Mouse (Mus musculus): ENCODE measurements around the gene Tmem53. TPM values are rescaled to one million over a fixed set of nuclear protein-coding genes. Genes with fewer than 3 reads are reported as not detected.

The Tmem53 gene
- polyA plus RNA-seq, 1 experiment from 2014 or later = 8.0 TPM

GRCm38 (mm10) chr4:117303581-117304238 is 52.0 kb downstream of the Tmem53 start:
- H3K36me3 ChIP-seq (ENCODE audit: control insufficient read depth, insufficient read depth, low read length) = no peaks in the 10 kb centered on the region
- H3K9me3 ChIP-seq (replicated peaks; ENCODE audit: control insufficient read depth, low read length) = no peaks in the 10 kb centered on the region
- peaks cover 44% of the 10 kb centered on the region for H3K27me3 ChIP-seq (replicated peaks; ENCODE audit: control insufficient read depth, insufficient read depth, low read length)
- peak overlapping the region; percentile 74 for H3K4me2 ChIP-seq (ENCODE audit: low read length)
- peak overlapping the region; percentile 34 for H3K4me3 ChIP-seq (ENCODE audit: low read depth, low read length)
- peaks cover 8% of the 10 kb centered on the region for H3K4me1 ChIP-seq (ENCODE audit: control insufficient read depth, insufficient read depth, low read length)
- H3K9ac ChIP-seq (ENCODE audit: low read length) = peak overlapping the region; percentile 59
- DNase-seq (ENCODE audit: low spot score) = no peak
- H3K27ac ChIP-seq (ENCODE audit: low read depth, low read length) = no peak overlapping the region
- ATAC-seq = peak; percentile 54; the same call in 1 of the 2 replicates
- 5% methylated on average over 30 of the region's 30 CpGs for WGBS

- H3K9me3 ChIP-seq (replicated peaks; ENCODE audit: control insufficient read depth, low read length) = no peaks in the 10 kb centered on the region
- DNase-seq (ENCODE audit: low spot score) = peak; percentile 37
- peak overlapping the region; percentile 34 for H3K4me3 ChIP-seq (ENCODE audit: low read depth, low read length)
- H3K9ac ChIP-seq (ENCODE audit: low read length) = peak overlapping the region; percentile 59
- no peak overlapping the region for H3K27ac ChIP-seq (ENCODE audit: low read depth, low read length)
- no peaks in the 10 kb centered on the region for H3K36me3 ChIP-seq (ENCODE audit: control insufficient read depth, insufficient read depth, low read length)
- peak; percentile 42 for ATAC-seq
- peak overlapping the region; percentile 74 for H3K4me2 ChIP-seq (ENCODE audit: low read length)
- WGBS = 3% methylated on average over 54 of the region's 54 CpGs
- peaks cover 8% of the 10 kb centered on the region for H3K4me1 ChIP-seq (ENCODE audit: control insufficient read depth, insufficient read depth, low read length)
- H3K27me3 ChIP-seq (replicated peaks; ENCODE audit: control insufficient read depth, insufficient read depth, low read length) = peaks cover 44% of the 10 kb centered on the region
These were observed 52.7 kb downstream of the Tmem53 start for GRCm38 (mm10) chr4:117304239-117305025.

- H3K9me3 ChIP-seq (replicated peaks; ENCODE audit: control insufficient read depth, low read length) = no peaks in the 10 kb centered on the region
- peaks cover 44% of the 10 kb centered on the region for H3K27me3 ChIP-seq (replicated peaks; ENCODE audit: control insufficient read depth, insufficient read depth, low read length)
- WGBS = 72% methylated on average over 6 of the region's 7 CpGs
- H3K4me2 ChIP-seq (ENCODE audit: low read length) = no peak overlapping the region
- H3K4me1 ChIP-seq (ENCODE audit: control insufficient read depth, insufficient read depth, low read length) = peaks cover 8% of the 10 kb centered on the region
- DNase-seq (ENCODE audit: low spot score) (no peak), ATAC-seq (no peak)
- H3K9ac ChIP-seq (ENCODE audit: low read length) = no peak overlapping the region
- H3K36me3 ChIP-seq (ENCODE audit: control insufficient read depth, insufficient read depth, low read length) = no peaks in the 10 kb centered on the region
- H3K4me3 ChIP-seq (ENCODE audit: low read depth, low read length) = no peak overlapping the region
- H3K27ac ChIP-seq (ENCODE audit: low read depth, low read length) = no peak overlapping the region
These were observed 53.7 kb downstream of the Tmem53 start for GRCm38 (mm10) chr4:117305461-117305860.

- H3K9me3 ChIP-seq (replicated peaks; ENCODE audit: control insufficient read depth, low read length) = no peaks in the 10 kb centered on the region
- 65% methylated on average over 6 of the region's 6 CpGs for WGBS
- no peak overlapping the region for H3K4me3 ChIP-seq (ENCODE audit: low read depth, low read length)
- H3K36me3 ChIP-seq (ENCODE audit: control insufficient read depth, insufficient read depth, low read length) = no peaks in the 10 kb centered on the region
- ATAC-seq = no peak
- no peak overlapping the region for H3K4me2 ChIP-seq (ENCODE audit: low read length)
- peaks cover 39% of the 10 kb centered on the region for H3K27me3 ChIP-seq (replicated peaks; ENCODE audit: control insufficient read depth, insufficient read depth, low read length)
- no peak for DNase-seq (ENCODE audit: low spot score)
- H3K9ac ChIP-seq (ENCODE audit: low read length) = no peak overlapping the region
- no peak overlapping the region for H3K27ac ChIP-seq (ENCODE audit: low read depth, low read length)
- H3K4me1 ChIP-seq (ENCODE audit: control insufficient read depth, insufficient read depth, low read length) = peaks cover 8% of the 10 kb centered on the region
These were observed 55.5 kb downstream of the Tmem53 start for GRCm38 (mm10) chr4:117307270-117307669.

GRCm38 (mm10) chr4:117309427-117309826 is 57.7 kb downstream of the Tmem53 start:
- Histone ChIP-seq H3K9ac (ENCODE audit: low read length) (no peak overlapping the region), H3K4me3 (ENCODE audit: low read depth, low read length) (no peak overlapping the region), H3K27me3 (replicated peaks; ENCODE audit: control insufficient read depth, insufficient read depth, low read length) (peaks cover 33% of the 10 kb centered on the region), H3K9me3 (replicated peaks; ENCODE audit: control insufficient read depth, low read length) (no peaks in the 10 kb centered on the region), H3K4me2 (ENCODE audit: low read length) (no peak overlapping the region), H3K27ac (ENCODE audit: low read depth, low read length) (no peak overlapping the region), H3K36me3 (ENCODE audit: control insufficient read depth, insufficient read depth, low read length) (no peaks in the 10 kb centered on the region), H3K4me1 (ENCODE audit: control insufficient read depth, insufficient read depth, low read length) (peaks cover under 1% of the 10 kb centered on the region; the same call in 1 of the 2 replicates)
- no peak for ATAC-seq
- 80% methylated on average over 1 of the region's 1 CpGs for WGBS
- no peak for DNase-seq (ENCODE audit: low spot score)

GRCm38 (mm10) chr4:117311891-117312290 is 60.1 kb downstream of the Tmem53 start:
- H3K27me3 ChIP-seq (replicated peaks; ENCODE audit: control insufficient read depth, insufficient read depth, low read length) = peaks cover 21% of the 10 kb centered on the region
- H3K4me1 ChIP-seq (ENCODE audit: control insufficient read depth, insufficient read depth, low read length) = no peaks in the 10 kb centered on the region
- H3K36me3 ChIP-seq (ENCODE audit: control insufficient read depth, insufficient read depth, low read length) = no peaks in the 10 kb centered on the region

GRCm38 (mm10) chr4:117312416-117313084 is 60.8 kb downstream of the Tmem53 start:
- WGBS = 7% methylated on average over 26 of the region's 26 CpGs
- no peak overlapping the region for H3K4me2 ChIP-seq (ENCODE audit: low read length)
- H3K4me3 ChIP-seq (ENCODE audit: low read depth, low read length) = no peak overlapping the region

More at GRCm38 (mm10) chr4:117311891-117312290, 60.1 kb downstream of the Tmem53 start:
- Histone ChIP-seq H3K9ac (ENCODE audit: low read length) (no peak overlapping the region), H3K27ac (ENCODE audit: low read depth, low read length) (no peak overlapping the region), H3K4me2 (ENCODE audit: low read length) (no peak overlapping the region), H3K9me3 (replicated peaks; ENCODE audit: control insufficient read depth, low read length) (no peaks in the 10 kb centered on the region), H3K4me3 (ENCODE audit: low read depth, low read length) (no peak overlapping the region)
- ATAC-seq (no peak), DNase-seq (ENCODE audit: low spot score) (no peak)
- 31% methylated on average over 5 of the region's 5 CpGs for WGBS

GRCm38 (mm10) chr4:117313085-117313424 is 61.3 kb downstream of the Tmem53 start:
- Histone ChIP-seq H3K27me3 (replicated peaks; ENCODE audit: control insufficient read depth, insufficient read depth, low read length) (peaks cover 22% of the 10 kb centered on the region), H3K9ac (ENCODE audit: low read length) (no peak overlapping the region), H3K4me3 (ENCODE audit: low read depth, low read length) (no peak overlapping the region), H3K4me1 (ENCODE audit: control insufficient read depth, insufficient read depth, low read length) (no peaks in the 10 kb centered on the region; the same call in none of the 2 replicates), H3K9me3 (replicated peaks; ENCODE audit: control insufficient read depth, low read length) (no peaks in the 10 kb centered on the region), H3K4me2 (ENCODE audit: low read length) (no peak overlapping the region), H3K27ac (ENCODE audit: low read depth, low read length) (no peak overlapping the region), H3K36me3 (ENCODE audit: control insufficient read depth, insufficient read depth, low read length) (no peaks in the 10 kb centered on the region)
- no peak for DNase-seq (ENCODE audit: low spot score)
- no peak for ATAC-seq
- WGBS = 3% methylated on average over 4 of the region's 4 CpGs

More at GRCm38 (mm10) chr4:117312416-117313084, 60.8 kb downstream of the Tmem53 start:
- DNase-seq (ENCODE audit: low spot score) (no peak), ATAC-seq (no peak)
- no peaks in the 10 kb centered on the region for H3K9me3 ChIP-seq (replicated peaks; ENCODE audit: control insufficient read depth, low read length)
- H3K27ac ChIP-seq (ENCODE audit: low read depth, low read length) = no peak overlapping the region
- H3K4me1 ChIP-seq (ENCODE audit: control insufficient read depth, insufficient read depth, low read length) = no peaks in the 10 kb centered on the region; the same call in 1 of the 2 replicates
- peaks cover 22% of the 10 kb centered on the region for H3K27me3 ChIP-seq (replicated peaks; ENCODE audit: control insufficient read depth, insufficient read depth, low read length)
- H3K36me3 ChIP-seq (ENCODE audit: control insufficient read depth, insufficient read depth, low read length) = no peaks in the 10 kb centered on the region
- H3K9ac ChIP-seq (ENCODE audit: low read length) = no peak overlapping the region

Measured in forebrain, embryonic 14.5 days (tissue).